Mouse (Mus musculus) kidney, embryonic 16.5 days (tissue): Measurements from ENCODE around the gene Dlg1. TPM values are rescaled to one million over a fixed set of nuclear protein-coding genes. Genes with fewer than 3 reads are reported as not detected.

Experiments used
- ATAC-seq: fragments of 200-750 bp; cut with Nextera tagmentation; 2 replicates; pipeline ENCODE4 v1.8.0; 2017; ENCODE audit warnings: moderate TSS enrichment; ENCODE audit not compliant: low FRiP score, low TSS enrichment
- H3K27ac ChIP-seq: fragments of 300-500 bp; sonication (generic); 2 replicates; pipeline ENCODE4 v1.5.1; 2014; ENCODE audit warnings: low read length
- H3K27me3 ChIP-seq: fragments of 300-500 bp; sonication (generic); 2 replicates; pipeline ENCODE4 v1.6.1; 2014; ENCODE audit warnings: low read length, control low read depth, mixed read lengths; ENCODE audit not compliant: insufficient read depth
- H3K36me3 ChIP-seq: fragments of 300-500 bp; sonication (generic); 2 replicates; pipeline ENCODE4 v1.6.1; 2014; ENCODE audit warnings: low read length, control low read depth, mixed read lengths; ENCODE audit not compliant: insufficient read depth
- H3K4me1 ChIP-seq: fragments of 300-500 bp; sonication (generic); 2 replicates; pipeline ENCODE4 v1.6.1; 2014; ENCODE audit warnings: low read length, control low read depth, mixed read lengths; ENCODE audit not compliant: insufficient read depth
- H3K4me2 ChIP-seq: fragments of 300-500 bp; sonication (generic); replicated peaks from 2 replicates; pipeline ENCODE4 v1.6.1; 2014; ENCODE audit warnings: low read depth, low read length
- H3K4me3 ChIP-seq: fragments of 300-500 bp; sonication (generic); 2 replicates; pipeline ENCODE4 v1.5.1; 2014; ENCODE audit warnings: mild to moderate bottlenecking, low read length
- H3K9ac ChIP-seq: fragments of 300-500 bp; sonication (generic); replicated peaks from 2 replicates; pipeline ENCODE4 v1.6.1; 2014; ENCODE audit warnings: low read length
- H3K9me3 ChIP-seq: fragments of 300-500 bp; sonication (generic); 2 replicates; pipeline ENCODE4 v1.6.1; 2016; ENCODE audit warnings: low read length, control low read depth
- WGBS: fragments of 180-500 bp; shearing (Covaris S2); extraction: QIAGEN DNeasy Blood & Tissue Kit; methylation state at CpG from one replicate; pipeline ENCODE4 v1.1.7; 2014; 5-methylcytosine and 5-hydroxymethylcytosine counted together
- polyA plus RNA-seq: library from polyadenylated mRNA; unstranded; fragments of >200 nt; fragmentation: Nextera tagmentation; extraction: Ambion mirVana; gene quantifications from 2 replicates; pipeline ENCODE4 v1.2.1, GENCODE M21; 2015

The Dlg1 gene
- polyA plus RNA-seq, 1 experiment from 2014 or later, result 25.5 TPM

- Histone ChIP-seq H3K4me3 (no peak overlapping the region), H3K9ac (no peak overlapping the region), H3K9me3 (peaks cover 6% of the 10 kb centered on the region; the same call in 1 of the 2 replicates), H3K4me2 (no peak overlapping the region), H3K4me1 (peaks cover 18% of the 10 kb centered on the region), H3K36me3 (no peaks in the 10 kb centered on the region), H3K27ac (no peak overlapping the region), H3K27me3 (no peaks in the 10 kb centered on the region)
- WGBS, result 84% methylated on average over 1 of the region's 1 CpGs
- no peak for ATAC-seq
Observed at GRCm38 (mm10) chr16:31901886-31902285, 238.6 kb downstream of the Dlg1 start.

GRCm38 (mm10) chr16:31903239-31903638, 240.0 kb downstream of the Dlg1 start:
- peaks cover 9% of the 10 kb centered on the region for H3K4me1 ChIP-seq
- 87% methylated on average over 8 of the region's 8 CpGs for WGBS
- H3K4me3 ChIP-seq, result no peak overlapping the region
- no peak for ATAC-seq
- no peaks in the 10 kb centered on the region for H3K27me3 ChIP-seq
- no peak overlapping the region for H3K9ac ChIP-seq
- H3K36me3 ChIP-seq, result no peaks in the 10 kb centered on the region
- H3K4me2 ChIP-seq, result no peak overlapping the region
- peaks cover 6% of the 10 kb centered on the region; the same call in 1 of the 2 replicates for H3K9me3 ChIP-seq
- H3K27ac ChIP-seq, result no peak overlapping the region

- H3K27me3 ChIP-seq, result no peaks in the 10 kb centered on the region
- peaks cover 9% of the 10 kb centered on the region for H3K4me1 ChIP-seq
- H3K9ac ChIP-seq, result no peak overlapping the region
- H3K4me2 ChIP-seq, result no peak overlapping the region
- 73% methylated on average over 4 of the region's 4 CpGs for WGBS
- no peak overlapping the region for H3K27ac ChIP-seq
- no peak for ATAC-seq
- H3K4me3 ChIP-seq, result no peak overlapping the region
- H3K9me3 ChIP-seq, result 0 out of 2 replicates have a peak, but pooled peaks cover under 1% of the 10 kb centered on the region
- H3K36me3 ChIP-seq, result no peaks in the 10 kb centered on the region
Observed at GRCm38 (mm10) chr16:31905331-31905730, 242.1 kb downstream of the Dlg1 start.

- Histone ChIP-seq H3K27me3 (no peaks in the 10 kb centered on the region), H3K9me3 (no peaks in the 10 kb centered on the region), H3K4me3 (peak overlapping the region; percentile 36), H3K4me1 (peaks cover 9% of the 10 kb centered on the region), H3K9ac (no peak overlapping the region; the same call in 1 of the 2 replicates), H3K27ac (no peak overlapping the region), H3K36me3 (no peaks in the 10 kb centered on the region), H3K4me2 (peak overlapping the region; percentile 53)
- WGBS, result 29% methylated on average over 20 of the region's 20 CpGs
- ATAC-seq, result 0 out of 2 replicates have a peak, but pooled peaks have one; percentile 21
Observed at GRCm38 (mm10) chr16:31905891-31906825, 242.9 kb downstream of the Dlg1 start.

GRCm38 (mm10) chr16:31906896-31907295, 243.7 kb downstream of the Dlg1 start:
- no peak overlapping the region for H3K9ac ChIP-seq
- H3K4me3 ChIP-seq, result peak overlapping the region; percentile 36
- WGBS, result 8% methylated on average over 9 of the region's 9 CpGs

GRCm38 (mm10) chr16:31908959-31909358, 245.7 kb downstream of the Dlg1 start:
- Histone ChIP-seq H3K9ac (no peak overlapping the region), H3K4me2 (no peak overlapping the region), H3K27ac (no peak overlapping the region), H3K9me3 (no peaks in the 10 kb centered on the region), H3K27me3 (no peaks in the 10 kb centered on the region), H3K4me3 (no peak overlapping the region), H3K4me1 (peaks cover 9% of the 10 kb centered on the region), H3K36me3 (no peaks in the 10 kb centered on the region)
- no peak for ATAC-seq
- WGBS, result 70% methylated on average over 11 of the region's 11 CpGs

More at GRCm38 (mm10) chr16:31906896-31907295, 243.7 kb downstream of the Dlg1 start:
- peaks cover 9% of the 10 kb centered on the region for H3K4me1 ChIP-seq
- peak overlapping the region; percentile 53 for H3K4me2 ChIP-seq
- H3K27ac ChIP-seq, result no peak overlapping the region
- no peaks in the 10 kb centered on the region for H3K27me3 ChIP-seq
- no peaks in the 10 kb centered on the region for H3K9me3 ChIP-seq
- ATAC-seq, result peak; percentile 74; the same call in 1 of the 2 replicates
- H3K36me3 ChIP-seq, result no peaks in the 10 kb centered on the region

- no peak for ATAC-seq
- Histone ChIP-seq H3K9me3 (no peaks in the 10 kb centered on the region), H3K9ac (no peak overlapping the region), H3K4me1 (peaks cover 9% of the 10 kb centered on the region), H3K4me2 (no peak overlapping the region), H3K27me3 (no peaks in the 10 kb centered on the region), H3K36me3 (no peaks in the 10 kb centered on the region), H3K4me3 (no peak overlapping the region), H3K27ac (no peak overlapping the region)
- WGBS, result 46% methylated on average over 10 of the region's 10 CpGs
Observed at GRCm38 (mm10) chr16:31910281-31910847, 247.1 kb downstream of the Dlg1 start.

- Histone ChIP-seq H3K4me3 (no peak overlapping the region; the same call in 1 of the 2 replicates), H3K9ac (no peak overlapping the region; the same call in 1 of the 2 replicates), H3K27ac (no peak overlapping the region), H3K4me2 (peak overlapping the region; percentile 44), H3K9me3 (no peaks in the 10 kb centered on the region), H3K36me3 (no peaks in the 10 kb centered on the region), H3K27me3 (no peaks in the 10 kb centered on the region), H3K4me1 (peaks cover 4% of the 10 kb centered on the region; the same call in 1 of the 2 replicates)
- ATAC-seq, result peak; percentile 68
- WGBS, result 63% methylated on average over 11 of the region's 11 CpGs
Observed at GRCm38 (mm10) chr16:31917776-31918175, 254.5 kb downstream of the Dlg1 start.

GRCm38 (mm10) chr16:31918248-31918724, 255.0 kb downstream of the Dlg1 start:
- Histone ChIP-seq H3K27ac (no peak overlapping the region), H3K4me3 (peak overlapping the region; percentile 25), H3K9ac (peak overlapping the region; percentile 59), H3K9me3 (no peaks in the 10 kb centered on the region), H3K27me3 (no peaks in the 10 kb centered on the region), H3K4me2 (peak overlapping the region; percentile 44), H3K4me1 (peaks cover 4% of the 10 kb centered on the region; the same call in 1 of the 2 replicates), H3K36me3 (no peaks in the 10 kb centered on the region)
- peak; percentile 53; the same call in 1 of the 2 replicates for ATAC-seq
- WGBS, result 5% methylated on average over 14 of the region's 14 CpGs
